Mouse (Mus musculus): Measurements from ENCODE around the gene Nde1. TPM values are rescaled to one million over a fixed set of nuclear protein-coding genes. Genes with fewer than 3 reads are reported as not detected.

The Nde1 gene
- polyA plus RNA-seq, 1 experiment from 2014 or later, result 72.6 TPM

- WGBS, result 75% methylated on average over 1 of the region's 1 CpGs
- no peak for ATAC-seq (ENCODE audit: insufficient number of reproducible peaks, insufficient read depth, low FRiP score, low read depth)
- H3K4me2 ChIP-seq (ENCODE audit: low read length), result no peak overlapping the region
- H3K4me3 ChIP-seq (ENCODE audit: control insufficient read depth in 1 of 2, insufficient read depth in 1 of 2, low read depth in 1 of 2, low read length in 2 of 2), result no peak overlapping the region
- no peak overlapping the region for H3K9ac ChIP-seq (ENCODE audit: low read length)
- no peaks in the 10 kb centered on the region for H3K36me3 ChIP-seq (ENCODE audit: control insufficient read depth, insufficient read depth, low read length)
- H3K27ac ChIP-seq (replicated peaks in 1 of 2; ENCODE audit: control insufficient read depth in 1 of 2, insufficient read depth in 1 of 2, low read depth in 2 of 2, low read length in 2 of 2), result no peak overlapping the region
- H3K27me3 ChIP-seq (ENCODE audit: control insufficient read depth, insufficient read depth, low read length), result no peaks in the 10 kb centered on the region
- no peaks in the 10 kb centered on the region for H3K9me3 ChIP-seq (ENCODE audit: control insufficient read depth, low read length)
- peaks cover 0 to 29% of the 10 kb centered on the region in 2 experiments; a peak in 3 of 4 replicates for H3K4me1 ChIP-seq (ENCODE audit: control insufficient read depth in 2 of 2, insufficient read depth in 2 of 2, low read length in 2 of 2)
Measured at GRCm38 (mm10) chr16:14160941-14161340, 2.1 kb upstream of the Nde1 start.

DNA sequence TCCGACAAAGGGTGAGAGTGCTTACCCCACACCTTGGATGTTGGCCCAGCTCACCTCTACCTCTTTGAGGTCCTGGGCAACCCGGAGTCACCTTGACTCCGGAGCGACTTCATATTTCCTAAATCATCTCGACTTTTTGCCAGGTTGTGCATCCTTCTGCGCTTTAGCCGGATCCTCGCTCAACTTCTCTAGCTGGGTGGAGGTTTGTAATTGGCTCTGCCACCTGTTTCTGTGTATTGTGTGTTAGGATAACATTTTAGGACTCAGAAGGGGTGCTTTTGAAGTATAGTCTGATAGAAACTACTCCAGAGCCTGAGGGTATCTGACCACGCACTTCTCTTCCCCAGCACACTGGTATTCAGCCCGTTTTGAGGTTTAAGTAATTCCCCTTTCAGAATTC, 656 bp downstream of the Nde1 start:
- peak overlapping the region; percentile 61 to 72 for H3K4me3 ChIP-seq (ENCODE audit: control insufficient read depth in 1 of 2, insufficient read depth in 1 of 2, low read depth in 1 of 2, low read length in 2 of 2)
- H3K9me3 ChIP-seq (ENCODE audit: control insufficient read depth, low read length), result no peaks in the 10 kb centered on the region
- H3K4me2 ChIP-seq (ENCODE audit: low read length), result peak overlapping the region; percentile 71
- peak overlapping the region; percentile 88 for H3K9ac ChIP-seq (ENCODE audit: low read length)
- ATAC-seq (ENCODE audit: insufficient number of reproducible peaks, insufficient read depth, low FRiP score, low read depth), result no peak
- H3K27ac ChIP-seq (replicated peaks in 1 of 2; ENCODE audit: control insufficient read depth in 1 of 2, insufficient read depth in 1 of 2, low read depth in 2 of 2, low read length in 2 of 2), result peak overlapping the region in 1 of 2 experiments; percentile 82; a peak in 2 of 4 replicates
- peaks cover 14% of the 10 kb centered on the region for H3K36me3 ChIP-seq (ENCODE audit: control insufficient read depth, insufficient read depth, low read length)
- no peaks in the 10 kb centered on the region for H3K27me3 ChIP-seq (ENCODE audit: control insufficient read depth, insufficient read depth, low read length)
- peaks cover 0 to 20% of the 10 kb centered on the region in 2 experiments; a peak in 3 of 4 replicates for H3K4me1 ChIP-seq (ENCODE audit: control insufficient read depth in 2 of 2, insufficient read depth in 2 of 2, low read length in 2 of 2)
- 3% methylated on average over 10 of the region's 10 CpGs for WGBS

DNA sequence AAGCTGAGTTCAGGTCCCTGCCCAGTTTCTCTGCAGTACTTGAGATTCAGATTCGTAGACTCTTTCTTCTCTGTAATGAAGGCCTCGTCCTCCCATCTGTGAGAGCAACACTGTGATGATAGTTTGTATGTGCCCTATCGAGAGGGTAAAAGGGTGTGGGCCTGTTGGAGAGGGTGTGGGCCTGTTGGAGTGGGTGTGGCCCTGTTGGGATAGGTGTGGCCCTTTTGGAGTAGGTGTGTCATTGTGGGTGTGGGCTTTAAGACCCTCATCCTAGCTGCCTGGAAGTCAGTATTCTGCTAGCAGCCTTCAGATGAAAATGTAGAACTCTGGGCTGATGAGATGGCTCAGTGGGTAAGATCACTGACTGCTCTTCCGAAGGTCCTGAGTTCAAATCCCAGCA, 3.4 kb downstream of the Nde1 start:
- 80% methylated on average over 4 of the region's 4 CpGs for WGBS
- no peak for ATAC-seq (ENCODE audit: insufficient number of reproducible peaks, insufficient read depth, low FRiP score, low read depth)
- Histone ChIP-seq H3K9me3 (ENCODE audit: control insufficient read depth, low read length) (no peaks in the 10 kb centered on the region), H3K27ac (replicated peaks in 1 of 2; ENCODE audit: control insufficient read depth in 1 of 2, insufficient read depth in 1 of 2, low read depth in 2 of 2, low read length in 2 of 2) (no peak overlapping the region), H3K27me3 (ENCODE audit: control insufficient read depth, insufficient read depth, low read length) (no peaks in the 10 kb centered on the region), H3K4me3 (ENCODE audit: control insufficient read depth in 1 of 2, insufficient read depth in 1 of 2, low read depth in 1 of 2, low read length in 2 of 2) (no peak overlapping the region), H3K4me1 (ENCODE audit: control insufficient read depth in 2 of 2, insufficient read depth in 2 of 2, low read length in 2 of 2) (peaks cover 0 to 20% of the 10 kb centered on the region in 2 experiments; a peak in 3 of 4 replicates), H3K36me3 (ENCODE audit: control insufficient read depth, insufficient read depth, low read length) (peaks cover 41% of the 10 kb centered on the region), H3K4me2 (ENCODE audit: low read length) (no peak overlapping the region), H3K9ac (ENCODE audit: low read length) (no peak overlapping the region)

DNA sequence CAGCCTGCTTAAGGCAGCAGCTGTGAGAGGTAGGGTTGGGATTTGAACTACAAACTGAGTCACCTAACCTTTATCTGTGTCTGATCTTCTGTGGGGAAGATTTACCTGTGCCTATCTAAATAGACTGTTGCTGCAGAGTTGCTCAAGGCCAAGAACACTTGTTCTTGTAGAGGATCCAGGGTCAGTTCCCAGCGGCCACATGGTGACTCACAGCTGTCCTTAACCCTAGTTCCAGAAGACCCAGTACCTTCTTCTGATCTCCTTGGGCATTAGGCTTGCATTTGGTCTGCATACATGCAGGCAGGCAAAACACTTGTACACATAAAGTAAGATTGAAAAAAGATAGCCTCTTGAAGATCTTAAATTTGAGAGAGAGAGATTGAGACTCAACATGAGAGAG, 6.6 kb downstream of the Nde1 start:
- Histone ChIP-seq H3K27me3 (ENCODE audit: control insufficient read depth, insufficient read depth, low read length) (no peaks in the 10 kb centered on the region), H3K9me3 (ENCODE audit: control insufficient read depth, low read length) (no peaks in the 10 kb centered on the region), H3K4me2 (ENCODE audit: low read length) (no peak overlapping the region), H3K36me3 (ENCODE audit: control insufficient read depth, insufficient read depth, low read length) (peaks cover 74% of the 10 kb centered on the region), H3K9ac (ENCODE audit: low read length) (no peak overlapping the region), H3K27ac (replicated peaks in 1 of 2; ENCODE audit: control insufficient read depth in 1 of 2, insufficient read depth in 1 of 2, low read depth in 2 of 2, low read length in 2 of 2) (no peak overlapping the region), H3K4me3 (ENCODE audit: control insufficient read depth in 1 of 2, insufficient read depth in 1 of 2, low read depth in 1 of 2, low read length in 2 of 2) (no peak overlapping the region), H3K4me1 (ENCODE audit: control insufficient read depth in 2 of 2, insufficient read depth in 2 of 2, low read length in 2 of 2) (peaks cover 0 to 9% of the 10 kb centered on the region in 2 experiments; a peak in 1 of 4 replicates)
- WGBS, result 88% methylated on average over 1 of the region's 1 CpGs
- no peak for ATAC-seq (ENCODE audit: insufficient number of reproducible peaks, insufficient read depth, low FRiP score, low read depth)

GRCm38 (mm10) chr16:14178041-14178440, 15.0 kb downstream of the Nde1 start:
- 60% methylated on average over 3 of the region's 3 CpGs for whole genome bisulfite sequencing
- no peak overlapping the region for H3K9ac ChIP-seq (ENCODE audit: low read length)
- H3K4me1 ChIP-seq (ENCODE audit: control insufficient read depth in 2 of 2, insufficient read depth in 2 of 2, low read length in 2 of 2), result peaks cover 0 to 7% of the 10 kb centered on the region in 2 experiments; a peak in 1 of 4 replicates
- no peak overlapping the region for H3K27ac ChIP-seq (replicated peaks in 1 of 2; ENCODE audit: control insufficient read depth in 1 of 2, insufficient read depth in 1 of 2, low read depth in 2 of 2, low read length in 2 of 2)
- H3K4me2 ChIP-seq (ENCODE audit: low read length), result no peak overlapping the region
- H3K9me3 ChIP-seq (ENCODE audit: control insufficient read depth, low read length), result no peaks in the 10 kb centered on the region
- ATAC-seq (ENCODE audit: insufficient number of reproducible peaks, insufficient read depth, low FRiP score, low read depth), result no peak
- no peak overlapping the region for H3K4me3 ChIP-seq (ENCODE audit: control insufficient read depth in 1 of 2, insufficient read depth in 1 of 2, low read depth in 1 of 2, low read length in 2 of 2)
- peaks cover 94% of the 10 kb centered on the region for H3K36me3 ChIP-seq (ENCODE audit: control insufficient read depth, insufficient read depth, low read length)
- no peaks in the 10 kb centered on the region for H3K27me3 ChIP-seq (ENCODE audit: control insufficient read depth, insufficient read depth, low read length)

- Histone ChIP-seq H3K27me3 (ENCODE audit: control insufficient read depth, insufficient read depth, low read length) (no peaks in the 10 kb centered on the region), H3K4me3 (ENCODE audit: control insufficient read depth in 1 of 2, insufficient read depth in 1 of 2, low read depth in 1 of 2, low read length in 2 of 2) (no peak overlapping the region), H3K27ac (replicated peaks in 1 of 2; ENCODE audit: control insufficient read depth in 1 of 2, insufficient read depth in 1 of 2, low read depth in 2 of 2, low read length in 2 of 2) (no peak overlapping the region), H3K9me3 (ENCODE audit: control insufficient read depth, low read length) (no peaks in the 10 kb centered on the region), H3K4me1 (ENCODE audit: control insufficient read depth in 2 of 2, insufficient read depth in 2 of 2, low read length in 2 of 2) (peaks cover 0 to 7% of the 10 kb centered on the region in 2 experiments; a peak in 1 of 4 replicates), H3K4me2 (ENCODE audit: low read length) (no peak overlapping the region), H3K9ac (ENCODE audit: low read length) (no peak overlapping the region), H3K36me3 (ENCODE audit: control insufficient read depth, insufficient read depth, low read length) (peaks cover 94% of the 10 kb centered on the region)
- ATAC-seq (ENCODE audit: insufficient number of reproducible peaks, insufficient read depth, low FRiP score, low read depth), result no peak
- WGBS, result 50% methylated on average over 6 of the region's 6 CpGs
Measured at GRCm38 (mm10) chr16:14180163-14180733, 17.2 kb downstream of the Nde1 start.

GRCm38 (mm10) chr16:14182360-14182759, 19.3 kb downstream of the Nde1 start:
- Histone ChIP-seq H3K4me2 (ENCODE audit: low read length) (no peak overlapping the region), H3K9ac (ENCODE audit: low read length) (no peak overlapping the region), H3K4me3 (ENCODE audit: control insufficient read depth in 1 of 2, insufficient read depth in 1 of 2, low read depth in 1 of 2, low read length in 2 of 2) (no peak overlapping the region), H3K9me3 (ENCODE audit: control insufficient read depth, low read length) (no peaks in the 10 kb centered on the region), H3K4me1 (ENCODE audit: control insufficient read depth in 2 of 2, insufficient read depth in 2 of 2, low read length in 2 of 2) (peaks cover 0 to 7% of the 10 kb centered on the region in 2 experiments; a peak in 1 of 4 replicates), H3K36me3 (ENCODE audit: control insufficient read depth, insufficient read depth, low read length) (peaks cover 94% of the 10 kb centered on the region), H3K27me3 (ENCODE audit: control insufficient read depth, insufficient read depth, low read length) (no peaks in the 10 kb centered on the region), H3K27ac (replicated peaks in 1 of 2; ENCODE audit: control insufficient read depth in 1 of 2, insufficient read depth in 1 of 2, low read depth in 2 of 2, low read length in 2 of 2) (no peak overlapping the region)
- 98% methylated on average over 5 of the region's 5 CpGs for WGBS
- ATAC-seq (ENCODE audit: insufficient number of reproducible peaks, insufficient read depth, low FRiP score, low read depth), result no peak

GRCm38 (mm10) chr16:14183856-14184255, 20.8 kb downstream of the Nde1 start:
- WGBS, result 79% methylated on average over 1 of the region's 1 CpGs
- Histone ChIP-seq H3K4me3 (ENCODE audit: control insufficient read depth in 1 of 2, insufficient read depth in 1 of 2, low read depth in 1 of 2, low read length in 2 of 2) (no peak overlapping the region), H3K4me2 (ENCODE audit: low read length) (no peak overlapping the region), H3K27ac (replicated peaks in 1 of 2; ENCODE audit: control insufficient read depth in 1 of 2, insufficient read depth in 1 of 2, low read depth in 2 of 2, low read length in 2 of 2) (no peak overlapping the region), H3K9me3 (ENCODE audit: control insufficient read depth, low read length) (no peaks in the 10 kb centered on the region), H3K27me3 (ENCODE audit: control insufficient read depth, insufficient read depth, low read length) (no peaks in the 10 kb centered on the region), H3K4me1 (ENCODE audit: control insufficient read depth in 2 of 2, insufficient read depth in 2 of 2, low read length in 2 of 2) (peaks cover 0 to 7% of the 10 kb centered on the region in 2 experiments; a peak in 1 of 4 replicates), H3K36me3 (ENCODE audit: control insufficient read depth, insufficient read depth, low read length) (peaks cover 96% of the 10 kb centered on the region), H3K9ac (ENCODE audit: low read length) (no peak overlapping the region)
- no peak for ATAC-seq (ENCODE audit: insufficient number of reproducible peaks, insufficient read depth, low FRiP score, low read depth)

All from heart, embryonic 14.5 days (tissue).